Mouse (Mus musculus) kidney, adult 2 months (tissue): Measurements from ENCODE around the gene Bhlha9. TPM values are rescaled to one million over a fixed set of nuclear protein-coding genes. Genes with fewer than 3 reads are reported as not detected.
A peak's percentile ranks its signal among the peaks of the same experiment; 100 is the strongest.

Experiments
- DNase-seq: peaks from one replicate; pipeline ENCODE4 v3.0.0; 2021
- H3K27ac ChIP-seq: fragments of 200-500 bp; 2 replicates; pipeline ENCODE4 v1.5.1; 2012; ENCODE audit warnings: low read depth, low read length, control low read depth, inconsistent platforms; ENCODE audit not compliant: insufficient read depth
- H3K27me3 ChIP-seq: fragments of 200-500 bp; replicated peaks from 2 replicates; pipeline ENCODE4 v1.6.1; 2012; ENCODE audit warnings: mild to moderate bottlenecking, moderate library complexity, low read length, inconsistent platforms; ENCODE audit not compliant: control insufficient read depth, insufficient read depth
- H3K36me3 ChIP-seq: fragments of 200-500 bp; 2 replicates; pipeline ENCODE4 v1.6.1; 2012; ENCODE audit warnings: mild to moderate bottlenecking, moderate library complexity, low read length, inconsistent platforms; ENCODE audit not compliant: control insufficient read depth, insufficient read depth
- H3K4me1 ChIP-seq: fragments of 200-500 bp; 2 replicates; pipeline ENCODE4 v1.6.1; 2011; ENCODE audit warnings: low read length; ENCODE audit not compliant: control insufficient read depth, insufficient read depth
- H3K4me3 ChIP-seq: fragments of 200-500 bp; 2 replicates; pipeline ENCODE4 v1.5.1; 2011; ENCODE audit warnings: mild to moderate bottlenecking, low read depth, low read length, control low read depth; ENCODE audit not compliant: insufficient read depth
- CTCF ChIP-seq: fragments of 200-500 bp; conservative IDR thresholded peaks from 2 replicates; pipeline ENCODE4 v1.5.1; 2011; ENCODE audit warnings: low read depth, mild to moderate bottlenecking, control low read depth, low read length, moderate library complexity, mixed read lengths; ENCODE audit not compliant: insufficient read depth, insufficient read length
- POLR2A ChIP-seq: fragments of 200-500 bp; IDR thresholded peaks from one replicate; pipeline ENCODE4 v1.6.1; 2011; ENCODE audit warnings: low read depth, low read length, control low read depth
- WGBS: fragments of 180-500 bp; shearing (Covaris S2); methylation state at CpG from one replicate; pipeline ENCODE4 v1.1.7; 2018; 5-methylcytosine and 5-hydroxymethylcytosine counted together
- polyA plus RNA-seq: library from polyadenylated mRNA; depleted of rRNA; stranded (reverse); fragments of >200 nt; gene quantifications from 2 replicates; pipeline ENCODE4 v1.2.3, GENCODE M21; 2012; rRNA removed

Bhlha9 gene
- polyA plus RNA-seq, 1 experiment: not detected

DNA sequence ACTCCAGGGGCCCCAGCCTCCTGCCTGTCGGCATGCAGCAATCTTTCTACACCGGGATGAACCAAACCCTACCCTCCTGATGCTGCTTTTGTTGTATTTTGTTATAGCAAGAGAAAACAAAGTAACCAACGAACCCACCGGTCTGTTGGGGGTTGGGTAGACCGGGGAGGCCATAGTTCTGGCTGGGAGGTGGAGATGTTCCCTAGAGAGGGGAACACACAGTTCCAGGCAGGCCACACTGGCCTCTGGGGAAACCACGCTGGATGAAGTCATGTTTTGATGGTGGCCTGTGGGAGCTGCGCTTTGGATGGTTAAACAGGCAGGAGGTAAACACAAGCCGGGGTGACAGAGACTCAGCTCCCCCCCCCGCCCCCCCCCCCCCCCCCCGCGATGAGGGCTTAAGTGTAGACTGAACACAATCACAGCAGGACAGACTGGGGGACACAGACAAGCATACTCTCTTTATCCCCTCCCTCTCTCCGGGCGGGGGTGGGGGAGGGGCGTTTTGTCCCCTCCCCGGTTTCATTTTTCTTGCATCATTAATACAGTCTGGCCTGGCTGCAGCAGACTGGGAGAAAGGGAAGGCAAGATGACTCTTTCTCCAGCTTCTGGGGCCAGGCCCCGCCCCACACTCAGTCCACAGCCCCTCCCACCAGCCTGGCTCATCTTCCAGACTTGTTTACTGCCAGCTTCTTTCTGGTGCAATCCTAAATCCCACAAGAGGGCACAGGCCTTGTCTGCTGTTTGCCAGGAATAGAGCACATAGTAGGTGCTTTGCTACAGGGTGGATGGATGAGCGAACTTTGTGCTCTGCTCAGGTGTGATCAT, 37.6 kb downstream of the Bhlha9 start:
- Histone ChIP-seq H3K4me1 (no peaks in the 10 kb centered on the region), H3K27me3 (no peaks in the 10 kb centered on the region), H3K4me3 (no peak overlapping the region), H3K27ac (no peak overlapping the region), H3K36me3 (no peaks in the 10 kb centered on the region)
- peak; percentile 30 for DNase-seq
- TF ChIP-seq CTCF (no peak), POLR2A (no peak)
- WGBS: 29% methylated on average over 14 of the region's 17 CpGs

DNA sequence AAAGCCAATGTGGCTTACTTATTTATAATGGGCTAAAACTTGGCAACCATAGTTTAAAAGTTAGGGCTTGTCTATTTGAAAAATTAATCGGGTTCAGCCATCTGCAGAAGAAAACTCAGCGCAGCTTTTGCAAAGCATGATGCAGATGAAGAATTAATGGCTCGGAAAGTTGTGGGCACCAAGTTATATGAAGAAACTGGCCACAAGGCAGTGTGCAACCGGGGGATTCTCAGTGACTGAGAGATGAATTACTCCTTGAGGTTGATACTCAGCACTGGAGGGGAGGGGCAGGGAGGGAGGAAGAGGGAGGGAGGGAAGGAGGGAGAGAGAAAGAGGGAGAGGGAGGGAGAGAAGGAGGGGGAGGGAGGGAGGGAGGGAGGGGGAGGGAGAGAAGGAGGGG, 44.7 kb downstream of the Bhlha9 start:
- Histone ChIP-seq H3K27me3 (no peaks in the 10 kb centered on the region), H3K4me3 (no peak overlapping the region), H3K4me1 (no peaks in the 10 kb centered on the region), H3K27ac (no peak overlapping the region), H3K36me3 (no peaks in the 10 kb centered on the region)
- no peak for DNase-seq
- WGBS: 45% methylated on average over 4 of the region's 4 CpGs
- no peak for TF ChIP-seq POLR2A
- TF ChIP-seq CTCF: no peak

Other genes with a start within 250 kb of the Bhlha9 start
- 33.2 and 40.8 TPM in 2 replicates for gene Abr, start 50.2 kb upstream of the Bhlha9 start, polyA plus RNA-seq
- gene Trarg1, start 7.3 kb downstream of the Bhlha9 start, polyA plus RNA-seq: 2.8 and 2.9 TPM in 2 replicates
- 22.8 and 24.3 TPM in 2 replicates for gene Gosr1, start 91.1 kb downstream of the Bhlha9 start, polyA plus RNA-seq
- 28.6 and 30.5 TPM in 2 replicates for gene Cpd, start 174.5 kb downstream of the Bhlha9 start, polyA plus RNA-seq
- gene Tmigd1, start 229.7 kb downstream of the Bhlha9 start, polyA plus RNA-seq: 36.1 and 39.0 TPM in 2 replicates